Mouse (Mus musculus) cerebellum, adult 2 months (tissue): ENCODE results near the gene Slc10a1. TPM values are rescaled to one million over a fixed set of nuclear protein-coding genes. Genes with fewer than 3 reads are reported as not detected.
"Not testable (repeated sequence)": the region's sequence is repeated elsewhere in the genome, so short reads cannot be mapped to it uniquely, and the experiment has no call there.

Experiments used
- DNase-seq, 2 experiments: peaks; one replicate each; pipeline ENCODE4 v3.0.0; 2021
- H3K27ac ChIP-seq: fragments of 200-500 bp; 2 replicates; pipeline ENCODE4 v1.5.1; 2012; ENCODE audit warnings: low read length, control low read depth, inconsistent platforms; ENCODE audit not compliant: insufficient read depth
- H3K27me3 ChIP-seq: fragments of 200-500 bp; 2 replicates; pipeline ENCODE4 v1.6.1; 2012; ENCODE audit warnings: inconsistent platforms, mild to moderate bottlenecking, low read length, moderate library complexity; ENCODE audit not compliant: control insufficient read depth, insufficient read depth
- H3K4me1 ChIP-seq: fragments of 200-500 bp; 2 replicates; pipeline ENCODE4 v1.6.1; 2011; ENCODE audit warnings: low read length; ENCODE audit not compliant: control insufficient read depth, insufficient read depth
- H3K4me3 ChIP-seq: fragments of 200-500 bp; replicated peaks from 2 replicates; pipeline ENCODE3; 2011; ENCODE audit warnings: mild to moderate bottlenecking, low read depth, low read length, control low read depth; ENCODE audit not compliant: insufficient read depth
- CTCF ChIP-seq: fragments of 200-500 bp; IDR thresholded peaks from 2 replicates; pipeline ENCODE4 v1.5.1; 2011; ENCODE audit warnings: low read depth, mild to moderate bottlenecking, control low read depth, low read length, moderate library complexity, borderline replicate concordance; ENCODE audit not compliant: insufficient read depth
- POLR2A ChIP-seq: fragments of 200-500 bp; IDR thresholded peaks from 2 replicates; pipeline ENCODE4 v1.6.1; 2011; ENCODE audit warnings: low read length, control low read depth, borderline replicate concordance; ENCODE audit not compliant: insufficient read depth
- WGBS: fragments of 180-500 bp; shearing (Covaris S2); methylation state at CpG from one replicate; pipeline ENCODE4 v1.1.7; 2018; 5-methylcytosine and 5-hydroxymethylcytosine counted together
- polyA plus RNA-seq: library from polyadenylated mRNA; depleted of rRNA; stranded (reverse); fragments of >200 nt; gene quantifications from 2 replicates; pipeline ENCODE4 v1.2.3, GENCODE M21; 2012

Gene Slc10a1
- polyA plus RNA-seq, 1 experiment = not detected

DNA sequence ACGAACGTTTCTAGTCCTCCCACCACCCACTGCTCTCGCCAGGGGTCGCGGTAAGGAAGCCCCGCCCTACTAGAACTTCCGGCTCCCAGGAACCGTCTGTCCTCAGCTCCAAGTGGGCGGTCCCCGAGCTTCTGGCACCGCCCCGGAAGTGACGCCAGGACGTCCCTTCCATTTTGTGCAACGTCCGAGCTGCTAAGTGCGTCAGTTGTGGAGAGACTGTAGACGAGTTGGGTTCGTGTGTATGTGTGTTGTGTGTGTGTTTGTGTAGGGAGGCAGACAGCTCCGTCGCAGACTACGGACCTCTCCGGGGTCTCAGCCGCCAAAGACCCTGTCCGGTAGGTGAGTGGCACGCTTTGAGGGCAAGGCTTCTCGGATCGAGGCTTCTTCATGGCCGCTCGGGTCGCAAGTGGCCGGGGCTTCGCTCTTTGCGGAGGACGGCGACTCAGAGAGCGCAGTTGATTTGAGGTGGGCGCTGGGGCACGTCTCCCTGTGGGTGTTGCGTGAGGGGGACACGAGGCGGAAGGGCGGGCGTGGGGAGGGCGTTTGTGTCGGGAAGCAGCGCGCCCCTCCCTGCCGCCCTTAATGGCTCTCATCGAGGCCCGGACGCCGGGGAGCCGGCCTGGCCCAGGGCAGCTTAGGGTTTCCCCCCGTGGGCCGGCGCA is 23.0 kb downstream of the Slc10a1 start, which contains the start of gene Srsf5:
Gene Srsf5, plus strand, starts transcription at position 171 of the 662 bp plus-strand sequence.
- H3K4me1 ChIP-seq = peaks cover 8% of the 10 kb centered on the region
- no peaks in the 10 kb centered on the region for H3K27me3 ChIP-seq
- H3K4me3 ChIP-seq = peak within 1 kb of the TSS; percentile 88
- TF ChIP-seq CTCF (no peak), POLR2A (peak; percentile 99)
- under 1% methylated on average over 57 of the region's 57 CpGs for WGBS
- H3K27ac ChIP-seq = peak within 1 kb of the TSS; percentile 92
- DNase-seq = peak; percentile 97 to 98

GRCm38 (mm10) chr12:80944963-80945333 is 23.6 kb downstream of the Slc10a1 start:
- DNase-seq, H3K4me1 ChIP-seq, H3K27me3 ChIP-seq: not testable (repeated sequence)
- H3K27ac ChIP-seq = peak overlapping the region; percentile 55
- peak overlapping the region; percentile 88 for H3K4me3 ChIP-seq
- under 1% methylated on average over 9 of the region's 9 CpGs for WGBS

GRCm38 (mm10) chr12:80944204-80944603 is 24.3 kb downstream of the Slc10a1 start:
- Histone ChIP-seq H3K27ac (no peak overlapping the region), H3K4me3 (no peak overlapping the region), H3K4me1 (peaks cover 8% of the 10 kb centered on the region), H3K27me3 (no peaks in the 10 kb centered on the region)
- TF ChIP-seq CTCF = no peak
- 77% methylated on average over 4 of the region's 4 CpGs for WGBS
- DNase-seq = no peak

DNA sequence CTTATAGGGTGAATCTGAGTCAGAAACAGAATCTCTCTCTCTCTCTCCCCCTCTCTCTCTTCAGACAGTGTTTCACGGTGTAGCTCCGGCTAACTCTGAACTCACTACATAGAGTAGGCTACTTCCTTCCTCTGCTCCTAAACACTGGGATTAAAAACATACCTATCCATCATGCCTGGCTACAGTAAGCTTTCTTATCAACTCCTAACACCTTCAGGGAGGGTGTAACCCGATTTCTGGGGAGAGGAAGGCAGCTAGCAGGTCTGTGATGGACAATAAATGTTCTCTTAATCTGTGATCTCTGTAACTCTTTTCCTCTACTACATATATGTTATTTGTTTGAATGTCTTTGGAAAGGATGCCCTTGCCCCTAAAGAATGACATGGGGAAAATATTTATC is 25.1 kb downstream of the Slc10a1 start:
- WGBS = 81% methylated on average over 3 of the region's 3 CpGs
- Histone ChIP-seq H3K4me1 (peaks cover 8% of the 10 kb centered on the region), H3K27ac (no peak overlapping the region), H3K4me3 (no peak overlapping the region), H3K27me3 (no peaks in the 10 kb centered on the region)
- TF ChIP-seq POLR2A (no peak), CTCF (no peak)
- DNase-seq = no peak

DNA sequence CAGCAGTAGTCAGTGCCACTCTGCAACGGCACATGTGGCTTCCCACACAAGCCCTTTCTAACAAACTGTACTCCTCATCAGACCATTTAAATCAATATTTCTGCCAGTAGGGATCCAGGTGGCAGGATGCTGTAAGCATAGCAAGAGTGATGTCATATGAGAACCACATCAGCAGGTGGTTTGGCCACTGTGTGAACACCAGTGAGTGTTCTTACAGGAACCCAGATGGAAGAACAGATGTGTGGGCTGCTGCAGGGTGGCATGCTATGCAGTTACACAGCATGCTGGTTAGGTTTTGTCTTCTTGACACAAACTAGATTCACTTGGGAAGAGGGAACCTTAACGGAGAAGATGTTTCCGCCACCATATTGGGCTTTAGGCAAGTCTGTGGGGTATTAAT is 26.6 kb downstream of the Slc10a1 start:
- no peaks in the 10 kb centered on the region; the same call in 1 of the 2 replicates for H3K4me1 ChIP-seq
- DNase-seq = no peak
- no peak overlapping the region for H3K4me3 ChIP-seq
- H3K27ac ChIP-seq = no peak overlapping the region
- H3K27me3 ChIP-seq = no peaks in the 10 kb centered on the region
- TF ChIP-seq CTCF (no peak), POLR2A (no peak)
- 92% methylated on average over 3 of the region's 3 CpGs for WGBS

DNA sequence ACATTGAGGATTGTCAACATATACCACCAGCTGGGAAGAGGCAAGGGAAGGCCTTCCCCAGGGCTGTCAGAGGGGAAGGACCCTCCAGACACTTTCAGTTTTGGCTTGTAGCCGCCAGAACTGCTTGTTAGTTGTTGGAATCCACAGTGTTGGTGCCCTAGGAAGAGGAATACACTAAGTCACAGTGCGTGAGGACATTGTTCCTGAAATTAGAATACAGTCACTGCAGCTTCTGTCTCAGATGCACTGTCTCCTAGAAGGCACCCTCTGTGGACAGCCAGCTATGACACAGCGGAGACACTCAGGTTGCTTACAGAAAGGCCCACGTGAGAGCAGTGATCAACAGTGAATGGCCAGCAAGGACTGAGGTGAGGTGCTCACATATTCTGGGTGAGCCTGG is 29.3 kb downstream of the Slc10a1 start:
- WGBS = 73% methylated on average over 4 of the region's 4 CpGs
- no peak for DNase-seq
- TF ChIP-seq CTCF = no peak
- TF ChIP-seq POLR2A = no peak
- Histone ChIP-seq H3K4me3 (no peak overlapping the region), H3K27me3 (no peaks in the 10 kb centered on the region), H3K4me1 (no peaks in the 10 kb centered on the region), H3K27ac (no peak overlapping the region)

DNA sequence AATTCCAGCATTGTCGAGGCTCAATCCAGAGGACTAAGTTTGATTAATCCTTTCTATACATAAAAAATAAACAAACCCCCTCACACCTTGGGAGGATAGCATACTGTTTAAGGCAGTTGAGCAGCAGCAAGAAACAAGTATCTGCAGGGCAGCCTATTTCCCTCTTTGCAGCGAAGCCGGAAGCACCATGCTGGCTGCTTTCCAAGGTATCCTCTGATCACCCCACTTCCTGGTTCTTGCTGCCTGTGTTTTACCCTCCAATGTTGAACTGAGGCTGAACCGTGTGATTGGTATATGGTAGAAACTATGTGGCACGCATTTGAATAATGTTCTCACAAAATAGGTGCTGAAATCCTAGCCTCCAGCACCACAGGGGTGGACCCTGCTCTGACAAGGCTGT is 29.9 kb downstream of the Slc10a1 start:
- H3K27ac ChIP-seq = no peak overlapping the region
- no peaks in the 10 kb centered on the region for H3K27me3 ChIP-seq
- TF ChIP-seq POLR2A (no peak), CTCF (no peak)
- no peak for DNase-seq
- H3K4me3 ChIP-seq = no peak overlapping the region
- H3K4me1 ChIP-seq = no peaks in the 10 kb centered on the region
- 48% methylated on average over 5 of the region's 5 CpGs for WGBS

DNA sequence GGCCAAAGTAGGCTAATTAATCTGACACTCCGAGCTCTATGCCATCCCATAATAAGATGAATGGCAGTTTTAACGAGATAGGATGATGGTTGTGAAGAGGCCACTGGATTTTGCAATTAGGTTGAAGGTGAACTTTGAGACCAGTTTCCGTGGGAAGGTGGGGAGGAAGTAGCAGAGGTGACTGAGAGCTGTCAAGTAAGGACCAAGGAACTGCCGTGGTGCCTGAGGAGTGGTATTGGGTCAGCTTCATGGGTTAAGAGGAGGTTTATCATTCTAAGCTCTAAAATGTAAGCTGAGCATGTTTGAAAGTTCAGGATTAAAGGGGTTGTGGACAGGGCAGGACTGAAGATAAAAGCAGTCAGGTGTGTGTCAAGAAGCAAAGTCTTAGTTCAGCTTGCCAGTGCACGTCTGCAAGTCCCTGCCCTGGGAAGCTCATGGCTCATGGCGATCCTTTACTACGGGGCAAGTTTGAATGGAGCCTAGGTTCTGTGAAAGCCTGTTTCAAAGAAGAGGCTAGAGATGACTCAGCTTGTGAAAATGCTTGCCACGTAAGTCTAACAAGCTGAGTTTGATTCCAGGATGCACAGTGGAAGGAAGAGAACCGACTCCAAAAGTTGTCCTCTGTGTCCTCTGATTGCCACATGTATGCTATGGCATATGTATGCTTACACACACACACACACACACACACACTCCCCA is 31.0 kb downstream of the Slc10a1 start:
- no peak for DNase-seq
- no peak for TF ChIP-seq CTCF
- TF ChIP-seq POLR2A = no peak
- H3K4me3 ChIP-seq = no peak overlapping the region
- H3K4me1 ChIP-seq = no peaks in the 10 kb centered on the region
- H3K27me3 ChIP-seq = no peaks in the 10 kb centered on the region
- 80% methylated on average over 9 of the region's 9 CpGs for whole genome bisulfite sequencing
- no peak overlapping the region for H3K27ac ChIP-seq
